Mouse (Mus musculus) adrenal gland, adult (tissue): ENCODE measurements around the gene Vmn2r76.
A peak's percentile ranks its signal among the peaks of the same experiment; 100 is the strongest.
"Not testable (repeated sequence)": the region's sequence is repeated elsewhere in the genome, so short reads cannot be mapped to it uniquely, and the experiment has no call there.

Experiments used
- DNase-seq, 2 experiments: peaks; one replicate each; pipeline ENCODE4 v3.0.0; 2022 to 2023; ENCODE audit warnings: low spot score in 1 of 2; ENCODE audit not compliant: inconsistent age in 2 of 2

Gene Vmn2r76

DNA sequence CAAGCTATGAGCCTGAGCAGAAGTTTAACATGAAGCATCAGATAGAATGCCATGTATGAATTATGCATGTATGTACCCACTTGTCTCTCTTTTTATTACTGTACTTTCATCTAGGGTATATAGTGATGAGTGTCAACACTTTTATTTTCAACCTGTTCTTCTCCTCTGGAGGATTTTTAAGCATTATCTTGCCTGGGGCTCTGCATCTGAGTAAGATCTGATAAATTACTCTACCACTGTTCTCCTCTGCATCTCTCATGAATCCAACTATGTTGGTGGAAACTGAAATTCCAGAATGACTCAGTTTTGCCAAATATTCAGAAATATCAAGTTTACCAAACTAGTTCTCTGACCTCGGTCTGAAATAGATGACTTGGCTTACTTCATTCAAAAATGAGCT, at the start of gene Vmn2r76:
Gene Vmn2r76, minus strand, starts transcription at position 101 of the 400 bp plus-strand sequence.
- no peak for DNase-seq

DNA sequence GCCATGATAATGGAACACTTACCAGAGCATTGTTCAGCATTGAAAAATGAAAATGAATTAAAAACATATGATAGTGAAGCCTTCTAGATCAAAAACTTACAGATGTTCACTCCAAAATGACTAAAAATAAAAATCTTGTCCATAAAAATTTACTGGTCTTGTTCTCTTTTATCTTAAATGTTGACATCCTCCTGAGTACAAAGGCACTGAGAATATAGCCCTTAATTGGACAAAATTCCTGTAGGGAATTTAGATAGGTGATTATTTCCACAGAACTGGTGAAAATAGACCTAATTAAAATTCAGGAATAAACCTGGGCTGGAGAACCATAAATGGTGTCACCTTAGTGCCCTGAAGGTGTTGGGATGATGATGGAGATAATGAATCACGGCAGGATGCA, 31.0 kb upstream of the Vmn2r76 start, which contains the start of gene Olfr310:
Gene Olfr310, minus strand, starts transcription at position 101 of the 400 bp plus-strand sequence.
- no peak for DNase-seq

DNA sequence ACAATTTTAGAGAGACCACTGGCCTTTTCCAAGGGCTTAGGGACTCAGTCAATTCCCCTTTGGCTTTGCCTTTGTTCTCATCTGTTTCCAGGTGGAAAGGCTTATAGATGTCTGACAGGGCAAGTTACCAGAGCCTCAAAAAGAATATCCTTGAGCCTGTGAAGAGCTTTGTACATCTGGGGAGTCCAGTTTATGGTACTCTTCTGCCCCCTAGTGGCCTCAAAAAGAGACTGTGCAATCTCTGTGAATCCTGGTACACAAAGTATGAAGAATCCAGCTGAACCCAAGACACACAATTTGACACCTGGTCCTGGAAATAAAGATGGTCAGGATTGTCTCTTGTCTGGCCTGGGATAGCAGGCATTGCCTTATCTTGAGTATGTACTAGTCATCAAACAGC, 34.8 kb downstream of the Vmn2r76 start:
- peak; percentile 9 to 58 for DNase-seq

DNA sequence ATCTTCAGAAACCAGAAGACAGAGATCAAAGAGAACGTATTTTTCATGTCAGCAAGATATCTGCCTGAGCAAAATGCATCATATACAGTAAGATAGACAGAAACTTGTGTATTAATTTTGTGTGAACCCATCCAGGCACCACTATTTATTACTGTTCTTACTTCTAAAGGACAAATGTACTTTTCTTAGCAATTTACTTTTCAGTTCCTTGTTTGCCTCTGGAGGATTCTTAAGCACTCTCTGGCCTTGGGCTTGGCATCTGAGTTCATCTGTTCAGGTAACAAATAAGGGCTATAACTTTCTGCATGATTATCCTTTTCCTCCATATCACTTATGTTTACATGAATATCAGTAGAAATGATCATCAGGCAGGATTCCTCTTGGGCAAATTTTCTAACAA, 74.4 kb downstream of the Vmn2r76 start, which contains the start of gene Vmn2r75:
Gene Vmn2r75, minus strand, starts transcription at position 101 of the 400 bp plus-strand sequence.
- not testable (repeated sequence) for DNase-seq
